Mouse (Mus musculus) kidney, adult 11 months (tissue): ENCODE measurements around the gene Pkp3.

Experiments
- DNase-seq: peaks from one replicate; pipeline ENCODE4 v3.0.0; 2022

The Pkp3 gene

GRCm38 (mm10) chr7:141096021-141096420, 18.0 kb downstream of the Pkp3 start:
- DNase-seq, result no peak

GRCm38 (mm10) chr7:141096649-141097056, 18.6 kb downstream of the Pkp3 start:
- peak; percentile 80 for DNase-seq

- no peak for DNase-seq
These were observed 19.2 kb downstream of the Pkp3 start for GRCm38 (mm10) chr7:141097177-141097576.

- peak; percentile 70 for DNase-seq
These were observed 22.1 kb downstream of the Pkp3 start, which contains the start of gene Sigirr for GRCm38 (mm10) chr7:141099911-141100691. Sigirr (minus strand) TSS chr7:141100572.

- DNase-seq, result no peak
These were observed 25.1 kb downstream of the Pkp3 start for GRCm38 (mm10) chr7:141103161-141103560.

- DNase-seq, result no peak
These were observed 37.9 kb downstream of the Pkp3 start for GRCm38 (mm10) chr7:141115874-141116273.

- peak; percentile 77 for DNase-seq
These were observed 39.6 kb downstream of the Pkp3 start, which contains the start of gene Ano9 for GRCm38 (mm10) chr7:141117636-141118035. Ano9 (minus strand) TSS chr7:141117806.

GRCm38 (mm10) chr7:141119487-141119886, 41.5 kb downstream of the Pkp3 start:
- DNase-seq, result no peak

- DNase-seq, result no peak
These were observed 42.6 kb downstream of the Pkp3 start for GRCm38 (mm10) chr7:141120605-141121004.

- DNase-seq, result peak; percentile 96
These were observed 43.1 kb downstream of the Pkp3 start for GRCm38 (mm10) chr7:141121051-141121531.

- DNase-seq, result peak; percentile 75
These were observed 44.2 kb downstream of the Pkp3 start, which contains the start of gene Ptdss2 for GRCm38 (mm10) chr7:141122245-141122644. Ptdss2 (plus strand) TSS chr7:141122382.

GRCm38 (mm10) chr7:141122689-141123516, 44.9 kb downstream of the Pkp3 start:
- peak; percentile 99 for DNase-seq

GRCm38 (mm10) chr7:141123517-141123856, 45.5 kb downstream of the Pkp3 start:
- DNase-seq, result no peak

GRCm38 (mm10) chr7:141131024-141131820, 53.2 kb downstream of the Pkp3 start:
- peak; percentile 90 for DNase-seq

GRCm38 (mm10) chr7:141131904-141132755, 54.1 kb downstream of the Pkp3 start:
- DNase-seq, result no peak
